38 mouse cellular contexts compared by ENCODE assay signal in the genomic region with DNA sequence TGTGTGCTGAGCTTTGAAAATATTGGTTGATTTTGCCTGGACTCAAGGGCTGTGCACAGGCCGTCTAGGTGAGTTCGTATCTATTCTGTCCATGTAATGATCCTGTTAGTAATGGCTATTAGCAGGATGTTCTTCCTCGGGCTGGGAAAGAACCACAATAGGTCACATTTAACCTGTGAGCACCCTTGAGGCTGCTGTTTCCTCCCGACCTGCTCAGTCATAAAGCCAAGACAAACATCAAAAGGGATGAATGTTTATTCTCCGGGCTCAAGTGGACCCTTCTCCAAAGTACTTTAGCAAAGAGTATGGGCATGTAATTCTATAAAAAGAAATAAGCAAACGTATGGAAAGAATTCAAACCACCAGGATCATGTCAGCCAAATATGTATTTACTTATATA. TPM values are rescaled to one million over a fixed set of nuclear protein-coding genes. Genes with fewer than 3 reads are reported as not detected.
DNase-seq lines count a peak whose midpoint lies in the region; ATAC-seq and TF ChIP-seq lines count a peak whose summit lies in the region.
"Had no signal": no experiment of that assay in that cellular context is flagged by ENCODE, and none has a peak within 500 bp of the region (broad histone marks: within the 10 kb centered on the region; RNA-seq: fewer than 3 reads in every experiment).

No protein-coding gene starts in this region.

- H3K4me1 ChIP-seq in lung, embryonic 14.5 days (ENCODE audit: insufficient read depth): no peaks in the 10 kb centered on the region
- no peaks in the 10 kb centered on the region; the same call in 1 of the 2 replicates for H3K4me1 ChIP-seq in lung, postnatal 0 days (ENCODE audit: insufficient read depth, low read depth, low read length)
- no peaks in the 10 kb centered on the region for H3K4me1 ChIP-seq in intestine, postnatal 0 days (replicated peaks; ENCODE audit: control insufficient read depth, insufficient read depth, low read length)
- H3K4me1 ChIP-seq: embryonic facial prominence, embryonic 15.5 days; heart, embryonic 12.5 days; heart, embryonic 15.5 days; hindbrain, embryonic 10.5 days; hindbrain, embryonic 13.5 days had no signal

- no peaks in the 10 kb centered on the region for H3K9me3 ChIP-seq in lung, embryonic 14.5 days (ENCODE audit: low read depth, low read length)
- H3K9me3 ChIP-seq in lung, postnatal 0 days (ENCODE audit: low read length): no peaks in the 10 kb centered on the region
- no peaks in the 10 kb centered on the region for H3K9me3 ChIP-seq in intestine, postnatal 0 days (ENCODE audit: control insufficient read depth)
- H3K9me3 ChIP-seq: embryonic facial prominence, embryonic 15.5 days; G1E; heart, embryonic 12.5 days; heart, embryonic 15.5 days; hindbrain, embryonic 10.5 days; hindbrain, embryonic 13.5 days had no signal

- H3K27me3 ChIP-seq in lung, embryonic 14.5 days (ENCODE audit: insufficient read depth, low read length): no peaks in the 10 kb centered on the region
- no peaks in the 10 kb centered on the region for H3K27me3 ChIP-seq in lung, postnatal 0 days (replicated peaks; ENCODE audit: insufficient read depth, low read length)
- no peaks in the 10 kb centered on the region for H3K27me3 ChIP-seq in intestine, postnatal 0 days (replicated peaks; ENCODE audit: control insufficient read depth, insufficient read depth, low read length)
- H3K27me3 ChIP-seq: CH12.LX; embryonic facial prominence, embryonic 15.5 days; heart, embryonic 12.5 days; heart, embryonic 15.5 days; hindbrain, embryonic 13.5 days had no signal

- TF ChIP-seq CTCF in lung, embryonic 14.5 days (IDR thresholded peaks at IDR 0.05; ENCODE audit: low read depth): no peak
- TF ChIP-seq CTCF in lung, postnatal 0 days (IDR thresholded peaks at IDR 0.05): no peak
- TF ChIP-seq CTCF in intestine, postnatal 0 days (IDR thresholded peaks at IDR 0.05; ENCODE audit: low read depth): no peak
- no peak for TF ChIP-seq CTCF in layer of hippocampus, adult 2 months (conservative IDR thresholded peaks at IDR 0.05)

- H3K9ac ChIP-seq in lung, embryonic 14.5 days: no peak overlapping the region
- H3K9ac ChIP-seq in lung, postnatal 0 days (replicated peaks; ENCODE audit: low read depth): no peak overlapping the region
- no peak overlapping the region for H3K9ac ChIP-seq in intestine, postnatal 0 days (ENCODE audit: low read depth, low read length)
- H3K9ac ChIP-seq: embryonic facial prominence, embryonic 15.5 days; forebrain, postnatal 0 days; heart, embryonic 12.5 days; heart, embryonic 15.5 days; hindbrain, embryonic 13.5 days had no signal

- peak; percentile 87 for TF ChIP-seq EP300 in lung, postnatal 0 days (IDR thresholded peaks at IDR 0.05)

- no peak overlapping the region for H3K4me2 ChIP-seq in lung, embryonic 14.5 days
- H3K4me2 ChIP-seq in lung, postnatal 0 days (replicated peaks; ENCODE audit: low read depth, low read length): no peak overlapping the region
- no peak overlapping the region for H3K4me2 ChIP-seq in intestine, postnatal 0 days (replicated peaks; ENCODE audit: low read depth)
- H3K4me2 ChIP-seq: embryonic facial prominence, embryonic 15.5 days; heart, embryonic 12.5 days; heart, embryonic 15.5 days; hindbrain, embryonic 13.5 days had no signal

- no peaks in the 10 kb centered on the region for H3K36me3 ChIP-seq in lung, embryonic 14.5 days (ENCODE audit: insufficient read depth)
- no peaks in the 10 kb centered on the region for H3K36me3 ChIP-seq in lung, postnatal 0 days (ENCODE audit: insufficient read depth, low read length)
- no peaks in the 10 kb centered on the region for H3K36me3 ChIP-seq in intestine, postnatal 0 days (ENCODE audit: control insufficient read depth, insufficient read depth)
- H3K36me3 ChIP-seq: embryonic facial prominence, embryonic 15.5 days; G1E; heart, embryonic 12.5 days; heart, embryonic 15.5 days; hindbrain, embryonic 10.5 days; hindbrain, embryonic 13.5 days had no signal

- H3K4me3 ChIP-seq in lung, embryonic 14.5 days (ENCODE audit: low read depth, low read length): no peak overlapping the region
- no peak overlapping the region for H3K4me3 ChIP-seq in lung, postnatal 0 days (ENCODE audit: low read depth, low read length)
- no peak overlapping the region for H3K4me3 ChIP-seq in intestine, postnatal 0 days (ENCODE audit: low read depth, low read length)
- H3K4me3 ChIP-seq in layer of hippocampus, adult 2 months: no peak overlapping the region
- H3K4me3 ChIP-seq: embryonic facial prominence, embryonic 15.5 days; gastrocnemius, adult 2 months; heart, embryonic 12.5 days; heart, embryonic 15.5 days; hindbrain, embryonic 10.5 days; hindbrain, embryonic 13.5 days had no signal

- WGBS in lung, embryonic 14.5 days: 42% methylated on average over 6 of the region's 6 CpGs
- WGBS in lung, postnatal 0 days: 31% methylated on average over 6 of the region's 6 CpGs
- WGBS in intestine, postnatal 0 days: 39% methylated on average over 6 of the region's 6 CpGs

- H3K27ac ChIP-seq in lung, embryonic 14.5 days (ENCODE audit: low read depth): no peak overlapping the region
- no peak overlapping the region for H3K27ac ChIP-seq in lung, postnatal 0 days (ENCODE audit: low read length)
- no peak overlapping the region for H3K27ac ChIP-seq in intestine, postnatal 0 days (ENCODE audit: low read depth, low read length)
- no peak overlapping the region for H3K27ac ChIP-seq in layer of hippocampus, adult 2 months
- H3K27ac ChIP-seq: embryonic facial prominence, embryonic 15.5 days; gastrocnemius, adult 2 months; heart, embryonic 15.5 days; hindbrain, embryonic 10.5 days; hindbrain, embryonic 13.5 days had no signal

- ATAC-seq in lung, embryonic 14.5 days (ENCODE audit: insufficient read depth): peak; percentile 56; the same call in 1 of the 2 replicates
- ATAC-seq in lung, postnatal 0 days: peak; percentile 85
- no peak for ATAC-seq in intestine, postnatal 0 days
- ATAC-seq: forebrain, embryonic 14.5 days; forebrain, postnatal 0 days; hindbrain, embryonic 16.5 days; Patski had no signal

- peak; percentile 61 to 81 for DNase-seq in lung, adult 18-20 months
- DNase-seq in lung, embryonic 14.5 days: peak; percentile 63
- peak; percentile 83 for DNase-seq in lung, postnatal 0 days (ENCODE audit: low spot score)
- DNase-seq in lung, postnatal 25 days (ENCODE audit: low spot score): peak; percentile 81
- no peak for DNase-seq in adrenal gland, postnatal 4 days (ENCODE audit: low spot score in 2 of 2)
- no peak for DNase-seq in right cerebral cortex, postnatal 14 days
- DNase-seq in layer of hippocampus, adult 2 months (ENCODE audit: low spot score in 2 of 2): no peak
- DNase-seq: adrenal gland, postnatal 10 days; adrenal gland, postnatal 36 days; B cell, adult 2 months; cerebellum, adult 11 months; cerebellum, adult 2 months; cerebellum, adult 9-11 months; cerebellum, postnatal 25 days; embryo, embryonic 11 days; forebrain, postnatal 0 days; gastrocnemius, adult 2 months; gastrocnemius, postnatal 14 days; heart, adult 11 months; heart, postnatal 10 days; heart, postnatal 36 days had no signal

RNA-seq across cellular contexts. Expression of a gene that starts 5.2 kb away (rescaled TPM):
- not detected in 2 replicates for polyA plus RNA-seq in lung, embryonic 14.5 days (2014; fragmentation: Nextera tagmentation; extraction: Ambion mirVana)
- 0.76 and 1.3 TPM in 2 replicates for polyA plus RNA-seq in lung, postnatal 0 days (2015; fragmentation: Nextera tagmentation; extraction: Ambion mirVana)
- 10 to 100 TPM in 1 of 2 experiments, under 1 TPM in 1; 0.36 to 12.9 TPM for total RNA-seq in adrenal gland, postnatal 4 days (2021)
- polyA plus RNA-seq in intestine, postnatal 0 days (2015; fragmentation: Nextera tagmentation; extraction: Ambion mirVana): not detected in 2 replicates
- total RNA-seq in layer of hippocampus, adult 2 months (2021): not detected
- total RNA-seq: adrenal gland, adult 18-20 months; CH12.LX; forebrain, postnatal 0 days; gastrocnemius, adult 2 months; gastrocnemius, postnatal 14 days; heart, postnatal 10 days; heart, postnatal 36 days had no signal
- polyA plus RNA-seq: cerebellum, adult 2 months; cortical plate, adult 2 months; embryonic facial prominence, embryonic 11.5 days; embryonic facial prominence, embryonic 15.5 days; forebrain, embryonic 11.5 days; forebrain, embryonic 14.5 days; forebrain, postnatal 0 days; frontal cortex, adult 2 months; G1E; heart, embryonic 15.5 days; hindbrain, embryonic 10.5 days; hindbrain, embryonic 13.5 days; hindbrain, embryonic 16.5 days; Patski had no signal

RNA-seq across cellular contexts. Expression of a gene that starts 14.5 kb away (rescaled TPM):
- polyA plus RNA-seq in lung, embryonic 14.5 days (2014; fragmentation: Nextera tagmentation; extraction: Ambion mirVana): 28.1 and 29.4 TPM in 2 replicates
- 4,795 and 4,929 TPM in 2 replicates for polyA plus RNA-seq in lung, postnatal 0 days (2015; fragmentation: Nextera tagmentation; extraction: Ambion mirVana)
- total RNA-seq in adrenal gland, postnatal 4 days (2021): under 1 TPM in 1 of 2 experiments, not detected in 1; 0.34 TPM
- 0.14 TPM in 1 of 2 replicates, not detected in the other for polyA plus RNA-seq in intestine, postnatal 0 days (2015; fragmentation: Nextera tagmentation; extraction: Ambion mirVana)
- total RNA-seq in layer of hippocampus, adult 2 months (2021): not detected
- total RNA-seq: CH12.LX; forebrain, postnatal 0 days; gastrocnemius, adult 2 months; gastrocnemius, postnatal 14 days; heart, postnatal 36 days had no signal
- polyA plus RNA-seq: cerebellum, adult 2 months; cortical plate, adult 2 months; embryonic facial prominence, embryonic 11.5 days; embryonic facial prominence, embryonic 15.5 days; forebrain, embryonic 11.5 days; forebrain, embryonic 14.5 days; forebrain, postnatal 0 days; frontal cortex, adult 2 months; G1E; hindbrain, embryonic 10.5 days; hindbrain, embryonic 13.5 days; hindbrain, embryonic 16.5 days; Patski had no signal

RNA-seq across cellular contexts. Expression of a gene that starts 38.9 kb away (rescaled TPM):
- not detected in 2 replicates for polyA plus RNA-seq in lung, embryonic 14.5 days (2014; fragmentation: Nextera tagmentation; extraction: Ambion mirVana)
- polyA plus RNA-seq in lung, postnatal 0 days (2015; fragmentation: Nextera tagmentation; extraction: Ambion mirVana): 1,484 and 1,674 TPM in 2 replicates
- not detected for total RNA-seq in adrenal gland, postnatal 4 days (2021)
- 0.12 and 0.23 TPM in 2 replicates for polyA plus RNA-seq in intestine, postnatal 0 days (2015; fragmentation: Nextera tagmentation; extraction: Ambion mirVana)
- total RNA-seq in layer of hippocampus, adult 2 months (2021): not detected
- total RNA-seq: adrenal gland, adult 18-20 months; adrenal gland, postnatal 10 days; adrenal gland, postnatal 36 days; CH12.LX; forebrain, postnatal 0 days; gastrocnemius, adult 2 months; gastrocnemius, postnatal 14 days; gastrocnemius, postnatal 4 days; heart, postnatal 10 days; heart, postnatal 36 days had no signal
- polyA plus RNA-seq: cerebellum, adult 2 months; cortical plate, adult 2 months; embryonic facial prominence, embryonic 11.5 days; forebrain, embryonic 11.5 days; forebrain, embryonic 14.5 days; forebrain, postnatal 0 days; frontal cortex, adult 2 months; G1E; heart, embryonic 12.5 days; heart, embryonic 15.5 days; hindbrain, embryonic 10.5 days; hindbrain, embryonic 13.5 days; hindbrain, embryonic 16.5 days; Patski had no signal

RNA-seq across cellular contexts. Expression of a gene that starts 41.2 kb away (rescaled TPM):
- 2.6 and 4.0 TPM in 2 replicates for polyA plus RNA-seq in lung, embryonic 14.5 days (2014; fragmentation: Nextera tagmentation; extraction: Ambion mirVana)
- 2.5 and 3.1 TPM in 2 replicates for polyA plus RNA-seq in lung, postnatal 0 days (2015; fragmentation: Nextera tagmentation; extraction: Ambion mirVana)
- 10 to 100 TPM in 1 of 2 experiments, 1 to 10 TPM in 1; 6.4 to 97.7 TPM for total RNA-seq in adrenal gland, postnatal 4 days (2021)
- 0.08 TPM in 1 of 2 replicates, not detected in the other for polyA plus RNA-seq in intestine, postnatal 0 days (2015; fragmentation: Nextera tagmentation; extraction: Ambion mirVana)
- not detected for total RNA-seq in layer of hippocampus, adult 2 months (2021)
- total RNA-seq: CH12.LX; forebrain, postnatal 0 days; gastrocnemius, adult 2 months; gastrocnemius, postnatal 14 days; heart, postnatal 10 days; heart, postnatal 36 days had no signal
- polyA plus RNA-seq: cerebellum, adult 2 months; embryonic facial prominence, embryonic 11.5 days; embryonic facial prominence, embryonic 15.5 days; forebrain, embryonic 11.5 days; forebrain, embryonic 14.5 days; forebrain, postnatal 0 days; G1E; hindbrain, embryonic 10.5 days; hindbrain, embryonic 13.5 days; hindbrain, embryonic 16.5 days; Patski had no signal

Comparison
In these comparisons a context has a peak if more than half of its experiments do, and no peak if none do; other contexts are left out.
1. RNA of a gene that starts 14.5 kb away (polyA plus RNA-seq): 4,795 to 4,929 TPM in lung, postnatal 0 days; 28.1 to 29.4 TPM in lung, embryonic 14.5 days and 0.14 TPM in intestine, postnatal 0 days; every median in the first group is over 100 times any median in the second.
2. RNA of a gene that starts 38.9 kb away (polyA plus RNA-seq): 1,484 to 1,674 TPM in lung, postnatal 0 days; 0.12 to 0.23 TPM in intestine, postnatal 0 days and not detected in lung, embryonic 14.5 days; every median in the first group is over 1,000 times any median in the second.
3. DNase-seq: peak in lung, adult 18-20 months (2 of 2), lung, embryonic 14.5 days (single experiment), lung, postnatal 0 days (single experiment) and lung, postnatal 25 days (single experiment); none in adrenal gland, postnatal 4 days (0 of 2), right cerebral cortex, postnatal 14 days (single experiment) and layer of hippocampus, adult 2 months (0 of 2).